Mouse (Mus musculus): Measurements from ENCODE around the gene Cacna1a. TPM values are rescaled to one million over a fixed set of nuclear protein-coding genes. Genes with fewer than 3 reads are reported as not detected.

Gene Cacna1a
- polyA plus RNA-seq, 1 experiment from 2014 or later: 10.9 TPM

DNA sequence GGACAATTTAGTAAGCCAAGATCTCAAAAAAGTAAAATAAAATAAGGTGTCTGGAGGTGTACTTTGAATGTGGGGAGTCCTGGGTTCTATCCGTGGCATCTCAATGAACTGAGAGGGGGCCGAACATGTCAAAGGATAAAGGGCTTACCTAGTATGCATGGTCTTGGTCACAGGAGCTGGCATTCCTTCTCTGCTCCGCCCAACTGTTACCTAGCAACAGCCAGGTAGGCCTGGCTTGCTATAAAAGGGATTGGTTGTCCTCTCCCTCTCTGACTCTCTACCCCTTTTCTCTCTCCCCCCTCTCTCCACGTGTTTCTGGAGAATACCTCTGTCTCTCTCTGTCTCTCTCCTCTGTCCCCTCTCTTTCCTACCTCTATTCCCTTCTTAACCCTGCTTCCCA lies 269.4 kb downstream of the Cacna1a start:
- H3K4me3 ChIP-seq: no peak overlapping the region
- H3K4me2 ChIP-seq: peak overlapping the region; percentile 85
- 45% methylated on average over 4 of the region's 4 CpGs for WGBS
- no peaks in the 10 kb centered on the region for H3K9me3 ChIP-seq
- H3K36me3 ChIP-seq: no peaks in the 10 kb centered on the region
- H3K9ac ChIP-seq: no peak overlapping the region
- no peaks in the 10 kb centered on the region for H3K27me3 ChIP-seq
- H3K4me1 ChIP-seq: peaks cover 61% of the 10 kb centered on the region
- peak overlapping the region; percentile 99 for H3K27ac ChIP-seq
- ATAC-seq (ENCODE audit: insufficient number of reproducible peaks, insufficient read depth, low FRiP score, low TSS enrichment, low read depth): no peak

DNA sequence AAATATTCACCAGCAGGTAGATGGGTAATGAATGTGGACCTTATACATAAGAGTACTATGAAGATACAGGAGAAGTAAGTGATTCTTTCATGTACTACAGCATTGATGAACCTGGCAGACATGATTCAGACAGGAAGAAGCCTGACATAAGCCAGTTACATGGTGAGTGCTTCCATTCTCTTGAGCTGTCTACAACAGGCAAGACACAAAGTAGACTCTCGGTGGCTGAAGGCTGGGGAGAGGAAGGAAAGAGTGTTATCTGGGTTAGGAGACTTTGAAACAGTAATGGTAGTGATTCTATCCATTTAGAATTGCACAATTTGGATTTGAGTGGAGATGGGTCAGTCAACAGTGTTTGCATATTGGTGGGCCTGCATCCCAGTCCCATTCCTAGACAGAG lies 270.7 kb downstream of the Cacna1a start:
- WGBS: 73% methylated on average over 1 of the region's 1 CpGs
- no peak for ATAC-seq (ENCODE audit: insufficient number of reproducible peaks, insufficient read depth, low FRiP score, low TSS enrichment, low read depth)
- peaks cover 68% of the 10 kb centered on the region for H3K4me1 ChIP-seq
- H3K4me3 ChIP-seq: no peak overlapping the region
- H3K9me3 ChIP-seq: no peaks in the 10 kb centered on the region
- no peaks in the 10 kb centered on the region for H3K36me3 ChIP-seq
- no peaks in the 10 kb centered on the region for H3K27me3 ChIP-seq
- no peak overlapping the region for H3K9ac ChIP-seq
- H3K4me2 ChIP-seq: peak overlapping the region; percentile 1; the same call in 1 of the 2 replicates
- H3K27ac ChIP-seq: 0 out of 2 replicates have a peak overlapping the region, but pooled peaks have one; percentile 96

GRCm38 (mm10) chr8:84659936-84660818 lies 271.9 kb downstream of the Cacna1a start:
- peak overlapping the region; percentile 85 for H3K4me3 ChIP-seq
- WGBS: 2% methylated on average over 33 of the region's 33 CpGs
- no peaks in the 10 kb centered on the region for H3K9me3 ChIP-seq
- peak overlapping the region; percentile 94 for H3K9ac ChIP-seq
- H3K27me3 ChIP-seq: no peaks in the 10 kb centered on the region
- no peaks in the 10 kb centered on the region for H3K36me3 ChIP-seq
- peak overlapping the region; percentile 87 for H3K4me2 ChIP-seq
- peak overlapping the region; percentile 96 for H3K27ac ChIP-seq
- ATAC-seq (ENCODE audit: insufficient number of reproducible peaks, insufficient read depth, low FRiP score, low TSS enrichment, low read depth): no peak
- peaks cover 60% of the 10 kb centered on the region for H3K4me1 ChIP-seq

DNA sequence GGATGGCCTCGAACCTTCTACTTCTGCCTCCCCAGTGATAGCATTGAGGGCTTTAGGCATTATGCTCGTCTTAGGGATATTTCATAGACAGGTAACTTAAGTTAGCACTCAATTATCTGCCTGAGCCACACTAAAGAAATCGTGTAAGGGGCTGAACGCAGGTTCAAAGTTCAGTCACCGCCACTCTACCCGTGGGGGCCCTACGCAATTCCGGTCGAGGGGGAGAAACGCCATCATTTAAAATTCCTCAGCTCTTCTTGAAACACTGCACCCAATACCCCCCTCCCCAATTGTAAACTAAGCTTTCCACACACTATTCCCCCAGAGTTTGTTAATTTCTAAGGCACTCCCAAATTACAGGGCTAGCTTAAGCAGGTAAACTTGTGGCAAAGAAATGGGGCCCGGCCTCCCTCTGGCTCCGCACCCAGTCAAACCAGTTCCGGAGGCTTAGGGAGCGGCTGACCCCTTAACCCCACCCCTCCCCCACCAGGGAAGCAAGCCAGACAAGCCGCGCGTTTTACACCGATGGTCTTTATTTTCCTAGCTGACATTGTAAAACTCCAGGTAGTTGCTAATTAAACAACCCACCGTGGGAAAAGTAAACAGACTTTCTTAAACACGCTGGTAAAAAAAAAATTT lies 272.7 kb downstream of the Cacna1a start:
- peak overlapping the region; percentile 94 for H3K9ac ChIP-seq
- peak overlapping the region; percentile 85 for H3K4me3 ChIP-seq
- H3K4me1 ChIP-seq: peaks cover 58% of the 10 kb centered on the region
- H3K9me3 ChIP-seq: no peaks in the 10 kb centered on the region
- H3K27me3 ChIP-seq: no peaks in the 10 kb centered on the region
- H3K36me3 ChIP-seq: no peaks in the 10 kb centered on the region
- H3K4me2 ChIP-seq: peak overlapping the region; percentile 87
- 1% methylated on average over 20 of the region's 20 CpGs for WGBS
- H3K27ac ChIP-seq: peak overlapping the region; percentile 96
- no peak for ATAC-seq (ENCODE audit: insufficient number of reproducible peaks, insufficient read depth, low FRiP score, low TSS enrichment, low read depth)

DNA sequence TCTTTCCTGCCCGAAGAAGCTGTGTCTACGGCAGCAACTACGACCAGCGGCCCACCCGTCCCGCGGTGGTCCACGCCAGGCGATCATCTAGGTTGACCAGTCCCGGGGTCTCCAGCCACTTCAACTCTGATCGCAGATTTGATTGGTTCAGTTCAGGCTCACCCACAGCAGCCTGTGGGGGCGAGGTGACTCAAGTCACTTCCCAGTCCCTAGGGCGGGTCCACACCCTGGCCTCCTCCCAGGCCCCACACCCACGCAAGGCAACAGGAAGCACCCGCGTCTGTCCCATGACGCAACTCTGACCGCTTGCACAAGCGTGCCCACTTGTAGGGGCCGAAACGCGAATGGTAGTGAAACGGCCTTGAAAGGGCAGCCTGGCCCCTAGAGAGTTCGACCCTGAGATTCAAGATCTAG lies 273.2 kb downstream of the Cacna1a start:
- peaks cover 58% of the 10 kb centered on the region for H3K4me1 ChIP-seq
- ATAC-seq (ENCODE audit: insufficient number of reproducible peaks, insufficient read depth, low FRiP score, low TSS enrichment, low read depth): no peak
- 0% methylated on average over 24 of the region's 24 CpGs for WGBS

DNA sequence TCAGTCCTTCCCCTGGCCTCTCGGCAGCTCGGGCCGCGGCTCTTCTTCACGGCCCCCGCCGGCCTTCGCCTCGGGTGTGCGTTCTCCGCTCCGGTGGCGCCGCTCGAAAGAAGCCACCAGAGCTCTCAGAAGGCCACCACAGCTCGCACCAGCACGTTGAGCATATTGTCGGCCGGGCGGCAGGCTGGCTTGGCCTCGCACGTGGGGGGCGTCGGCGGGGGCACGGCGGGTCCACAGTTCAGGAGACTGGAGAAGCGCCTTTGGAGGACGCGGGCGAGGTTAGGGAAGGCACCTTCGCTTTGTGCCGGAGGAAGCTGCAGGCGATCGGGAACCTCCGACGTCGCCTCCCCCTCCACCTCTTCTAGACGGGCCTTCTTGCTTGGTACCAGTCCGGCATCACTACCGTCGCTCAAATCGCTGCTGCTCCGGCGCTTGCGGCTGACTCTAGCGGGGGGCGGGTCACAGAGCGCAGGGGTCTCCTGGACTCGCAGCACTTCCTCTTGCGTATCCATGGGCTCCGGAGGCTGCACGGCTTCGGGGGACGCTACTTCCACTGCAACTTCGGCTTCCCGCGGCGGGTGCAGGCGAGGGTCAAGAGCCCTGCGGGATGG lies 273.8 kb downstream of the Cacna1a start:
- H3K36me3 ChIP-seq: no peaks in the 10 kb centered on the region; the same call in 1 of the 2 replicates
- no peaks in the 10 kb centered on the region for H3K9me3 ChIP-seq
- peak overlapping the region; percentile 94 for H3K9ac ChIP-seq
- under 1% methylated on average over 61 of the region's 61 CpGs for WGBS
- H3K4me2 ChIP-seq: peak overlapping the region; percentile 87
- H3K27me3 ChIP-seq: no peaks in the 10 kb centered on the region
- H3K4me1 ChIP-seq: peaks cover 56% of the 10 kb centered on the region
- ATAC-seq (ENCODE audit: insufficient number of reproducible peaks, insufficient read depth, low FRiP score, low TSS enrichment, low read depth): no peak
- peak overlapping the region; percentile 85 for H3K4me3 ChIP-seq
- peak overlapping the region; percentile 96 for H3K27ac ChIP-seq

More for the DNA sequence above, 273.2 kb downstream of the Cacna1a start:
- H3K36me3 ChIP-seq: no peaks in the 10 kb centered on the region
- peak overlapping the region; percentile 94 for H3K9ac ChIP-seq
- H3K9me3 ChIP-seq: no peaks in the 10 kb centered on the region
- H3K4me2 ChIP-seq: peak overlapping the region; percentile 87
- no peaks in the 10 kb centered on the region for H3K27me3 ChIP-seq
- H3K4me3 ChIP-seq: peak overlapping the region; percentile 85
- H3K27ac ChIP-seq: peak overlapping the region; percentile 96

- H3K4me1 ChIP-seq: peaks cover 50% of the 10 kb centered on the region
- H3K36me3 ChIP-seq: peaks cover under 1% of the 10 kb centered on the region; the same call in 1 of the 2 replicates
- no peaks in the 10 kb centered on the region for H3K27me3 ChIP-seq
- peak within 1 kb of the TSS; percentile 87 for H3K4me2 ChIP-seq
- ATAC-seq (ENCODE audit: insufficient number of reproducible peaks, insufficient read depth, low FRiP score, low TSS enrichment, low read depth): peak; percentile 79
- peak within 1 kb of the TSS; percentile 94 for H3K9ac ChIP-seq
- peak within 1 kb of the TSS; percentile 96 for H3K27ac ChIP-seq
- no peaks in the 10 kb centered on the region for H3K9me3 ChIP-seq
- peak within 1 kb of the TSS; percentile 85 for H3K4me3 ChIP-seq
- under 1% methylated on average over 27 of the region's 27 CpGs for WGBS
These were observed 274.4 kb downstream of the Cacna1a start, which contains the start of gene Ier2 for GRCm38 (mm10) chr8:84662581-84663065. TSS of gene Ier2 (minus strand) at chr8:84662852.

GRCm38 (mm10) chr8:84663483-84664327 lies 275.5 kb downstream of the Cacna1a start:
- WGBS: 1% methylated on average over 43 of the region's 43 CpGs
- peak; percentile 78 for ATAC-seq (ENCODE audit: insufficient number of reproducible peaks, insufficient read depth, low FRiP score, low TSS enrichment, low read depth)
- peaks cover 10% of the 10 kb centered on the region for H3K36me3 ChIP-seq
- H3K4me1 ChIP-seq: peaks cover 45% of the 10 kb centered on the region
- no peaks in the 10 kb centered on the region for H3K27me3 ChIP-seq
- H3K4me3 ChIP-seq: peak overlapping the region; percentile 85
- H3K27ac ChIP-seq: peak overlapping the region; percentile 96
- H3K9me3 ChIP-seq: no peaks in the 10 kb centered on the region
- H3K4me2 ChIP-seq: peak overlapping the region; percentile 87
- peak overlapping the region; percentile 84 for H3K9ac ChIP-seq

DNA sequence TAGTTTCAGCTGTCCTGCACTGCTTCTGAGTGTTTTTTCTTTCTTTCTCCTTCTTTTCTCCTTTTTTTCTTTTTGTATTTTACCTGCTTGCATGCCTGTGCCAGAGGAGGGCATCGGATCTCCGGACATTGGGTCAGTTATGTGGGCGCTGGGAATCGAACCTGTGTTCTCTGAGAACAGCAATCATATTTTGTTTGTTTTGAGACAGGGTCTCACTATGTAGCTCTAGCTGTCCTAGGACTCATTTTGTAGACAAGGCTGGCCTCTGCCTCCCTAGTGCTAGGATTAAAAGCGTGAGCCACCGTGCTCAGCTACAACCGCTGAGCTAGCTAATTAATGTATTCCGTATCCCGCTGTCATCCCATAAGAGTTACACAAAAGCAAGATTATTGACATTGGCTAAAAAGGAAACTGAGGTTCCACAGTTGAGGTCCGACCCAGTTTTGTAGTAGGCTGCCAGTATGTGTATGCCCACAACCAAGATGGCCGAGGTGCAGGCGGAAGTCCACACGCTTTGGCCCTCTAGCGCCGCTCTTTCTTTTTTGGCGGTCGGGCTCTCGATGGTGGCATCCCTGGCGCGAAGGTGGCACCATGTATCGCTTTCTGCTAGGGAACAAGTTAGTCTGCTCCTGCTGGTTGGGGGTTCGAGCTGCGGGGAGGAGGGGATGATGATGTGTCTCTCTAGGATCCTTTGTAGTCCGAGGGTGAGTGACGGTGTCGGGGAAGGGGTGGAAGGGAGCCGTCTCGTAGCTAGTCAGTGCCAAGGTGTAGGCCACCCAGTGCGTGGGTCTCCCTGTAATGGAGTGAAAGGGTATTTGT lies 276.5 kb downstream of the Cacna1a start:
- no peak for ATAC-seq (ENCODE audit: insufficient number of reproducible peaks, insufficient read depth, low FRiP score, low TSS enrichment, low read depth)
- Histone ChIP-seq H3K9ac (peak overlapping the region; percentile 84), H3K27me3 (no peaks in the 10 kb centered on the region), H3K4me1 (peaks cover 36% of the 10 kb centered on the region), H3K4me2 (peak overlapping the region; percentile 87), H3K27ac (peak overlapping the region; percentile 96), H3K36me3 (peaks cover 19% of the 10 kb centered on the region), H3K4me3 (peak overlapping the region; percentile 85), H3K9me3 (no peaks in the 10 kb centered on the region)
- under 1% methylated on average over 29 of the region's 29 CpGs for WGBS

- Histone ChIP-seq H3K27me3 (no peaks in the 10 kb centered on the region), H3K36me3 (peaks cover 26% of the 10 kb centered on the region), H3K4me2 (peak overlapping the region; percentile 87), H3K4me1 (peaks cover 30% of the 10 kb centered on the region), H3K9me3 (no peaks in the 10 kb centered on the region), H3K9ac (peak overlapping the region; percentile 84), H3K27ac (peak overlapping the region; percentile 96), H3K4me3 (peak overlapping the region; percentile 85)
- no peak for ATAC-seq (ENCODE audit: insufficient number of reproducible peaks, insufficient read depth, low FRiP score, low TSS enrichment, low read depth)
- WGBS: 1% methylated on average over 14 of the region's 14 CpGs
These were observed 277.2 kb downstream of the Cacna1a start for GRCm38 (mm10) chr8:84665385-84665893.
